ENCODE assay signal across 14 mouse cellular contexts in the genomic region with DNA sequence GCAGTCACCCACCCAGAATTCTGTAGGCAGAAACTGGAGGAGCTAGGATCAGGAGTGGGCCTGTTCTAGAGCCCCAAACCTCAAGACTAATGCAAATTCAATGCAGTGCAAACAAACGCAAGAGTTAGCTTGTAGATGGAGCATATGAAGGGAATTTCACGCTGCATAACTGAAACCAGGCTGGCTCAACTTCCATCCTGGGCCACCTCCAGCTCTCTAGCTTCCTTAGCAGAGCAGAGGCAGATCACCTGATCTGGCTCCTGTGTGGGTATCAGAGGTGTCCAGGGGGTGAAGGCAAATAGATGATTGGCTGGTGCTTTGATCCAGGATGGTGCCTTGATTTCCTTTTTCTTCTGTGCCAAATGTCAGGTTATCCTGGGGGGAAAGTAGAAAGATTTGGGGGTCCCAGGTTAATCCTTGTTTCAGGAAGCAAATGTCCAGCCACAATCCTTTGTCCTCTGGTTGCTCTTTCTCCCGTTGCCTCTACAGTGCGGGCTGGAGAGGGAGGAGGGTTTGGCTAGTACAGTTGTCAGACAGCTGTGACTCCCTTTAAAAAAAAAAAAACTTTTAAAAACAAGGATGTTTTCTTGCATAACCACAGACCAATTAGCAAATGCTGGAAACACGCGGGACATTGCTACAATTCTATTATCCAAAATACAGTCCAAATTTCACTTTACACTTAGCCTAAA.
A peak's percentile ranks its signal among the peaks of the same experiment; 100 is the strongest.
DNase-seq lines count a peak whose midpoint lies in the region; ATAC-seq lines count a peak whose summit lies in the region.
"Had no signal": no experiment of that assay in that cellular context is flagged by ENCODE, and none has a peak within 500 bp of the region (broad histone marks: within the 10 kb centered on the region; RNA-seq: fewer than 3 reads in every experiment).

No protein-coding gene starts in this region.

- H3K4me2 ChIP-seq in kidney, embryonic 16.5 days (replicated peaks; ENCODE audit: low read depth, low read length) = no peak overlapping the region; the same call in 1 of the 2 replicates
- H3K4me2 ChIP-seq: neural tube, embryonic 13.5 days had no signal

- no peak for ATAC-seq in kidney, embryonic 16.5 days (ENCODE audit: low FRiP score, low TSS enrichment)

- no peaks in the 10 kb centered on the region for H3K27me3 ChIP-seq in kidney, embryonic 16.5 days (ENCODE audit: insufficient read depth, low read length)
- H3K27me3 ChIP-seq: neural tube, embryonic 13.5 days had no signal

- H3K9ac ChIP-seq in kidney, embryonic 16.5 days (replicated peaks; ENCODE audit: low read length) = 0 out of 2 replicates have a peak overlapping the region, but pooled peaks have one; percentile 16
- H3K9ac ChIP-seq: neural tube, embryonic 13.5 days had no signal

- H3K9me3 ChIP-seq in kidney, embryonic 16.5 days (ENCODE audit: low read length) = no peaks in the 10 kb centered on the region
- H3K9me3 ChIP-seq: neural tube, embryonic 13.5 days had no signal

- H3K4me3 ChIP-seq in kidney, embryonic 16.5 days (ENCODE audit: low read length) = no peak overlapping the region
- H3K4me3 ChIP-seq: neural tube, embryonic 13.5 days had no signal

- 53% methylated on average over 6 of the region's 6 CpGs for WGBS in kidney, embryonic 16.5 days

- peak; percentile 35 for DNase-seq in embryo, embryonic 10.5 days (ENCODE audit: low spot score)
- no peak for DNase-seq in embryo, embryonic 9.5 days (ENCODE audit: extremely low spot score)
- no peak for DNase-seq in kidney, postnatal 36 days
- DNase-seq in adipocyte (ENCODE audit: low spot score) = peak; percentile 45
- DNase-seq in kidney, postnatal 14 days = peak; percentile 42
- no peak for DNase-seq in layer of hippocampus, postnatal 10 days (ENCODE audit: low spot score in 2 of 2)
- no peak for DNase-seq in layer of hippocampus, adult 18-20 months (ENCODE audit: low spot score in 2 of 2)
- DNase-seq: adrenal gland, adult 8-10 months; cerebellum, adult 18-20 months; gastrocnemius, postnatal 36 days; thymus, postnatal 25 days had no signal

- peak overlapping the region; percentile 57 for H3K27ac ChIP-seq in kidney, embryonic 16.5 days (ENCODE audit: low read length)
- H3K27ac ChIP-seq: neural tube, embryonic 13.5 days had no signal

- H3K36me3 ChIP-seq in kidney, embryonic 16.5 days (ENCODE audit: insufficient read depth, low read length) = no peaks in the 10 kb centered on the region
- H3K36me3 ChIP-seq: G1E had no signal

- H3K4me1 ChIP-seq in kidney, embryonic 16.5 days (ENCODE audit: insufficient read depth, low read length) = peaks cover 48% of the 10 kb centered on the region

Comparison
In these comparisons a context has a peak if more than half of its experiments do, and no peak if none do; other contexts are left out.
1. DNase-seq: peak in embryo, embryonic 10.5 days (single experiment), adipocyte (single experiment) and kidney, postnatal 14 days (single experiment); none in embryo, embryonic 9.5 days (single experiment), kidney, postnatal 36 days (0 of 2), layer of hippocampus, postnatal 10 days (0 of 2) and layer of hippocampus, adult 18-20 months (0 of 2).